Mouse (Mus musculus) cerebellum, adult (tissue): ENCODE results near the gene Hist1h2ab.
"Not testable (repeated sequence)": the region's sequence is repeated elsewhere in the genome, so short reads cannot be mapped to it uniquely, and the experiment has no call there.

Experiments
- ATAC-seq: cut with Nextera tagmentation; 2 replicates; pipeline ENCODE4 v1.9.2; 2017; ENCODE audit warnings: mild to moderate bottlenecking, moderate library complexity, mixed read lengths; ENCODE audit not compliant: insufficient number of reproducible peaks, low FRiP score, low TSS enrichment

Gene Hist1h2ab

DNA sequence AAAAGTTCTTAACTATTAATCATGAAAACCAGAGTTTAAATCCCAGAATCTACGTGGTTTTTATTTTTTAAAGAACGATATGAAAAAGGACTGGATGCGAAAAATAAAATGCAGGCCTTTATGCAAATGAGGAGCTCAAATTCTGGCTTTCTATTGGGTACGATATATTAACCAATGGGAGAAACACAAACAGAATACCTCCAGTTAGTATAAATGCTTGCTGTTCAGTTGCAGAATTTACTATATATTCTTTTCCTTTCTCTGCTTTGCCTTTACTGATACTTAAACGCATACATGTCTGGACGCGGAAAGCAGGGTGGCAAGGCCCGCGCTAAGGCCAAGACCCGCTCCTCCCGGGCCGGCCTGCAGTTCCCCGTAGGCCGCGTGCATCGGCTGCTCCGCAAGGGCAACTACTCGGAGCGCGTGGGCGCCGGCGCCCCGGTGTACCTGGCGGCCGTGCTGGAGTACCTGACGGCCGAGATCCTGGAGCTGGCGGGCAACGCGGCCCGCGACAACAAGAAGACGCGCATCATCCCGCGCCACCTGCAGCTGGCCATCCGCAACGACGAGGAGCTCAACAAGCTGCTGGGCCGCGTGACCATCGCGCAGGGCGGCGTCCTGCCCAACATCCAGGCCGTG is at the start of gene Hist1h2ab:
Gene Hist1h2ab (plus strand): TSS at position 288 of the 639 bp plus-strand sequence.
- not testable (repeated sequence) for ATAC-seq

- ATAC-seq: no peak
Measured at GRCm38 (mm10) chr13:23702220-23702619, 48.7 kb upstream of the Hist1h2ab start.

DNA sequence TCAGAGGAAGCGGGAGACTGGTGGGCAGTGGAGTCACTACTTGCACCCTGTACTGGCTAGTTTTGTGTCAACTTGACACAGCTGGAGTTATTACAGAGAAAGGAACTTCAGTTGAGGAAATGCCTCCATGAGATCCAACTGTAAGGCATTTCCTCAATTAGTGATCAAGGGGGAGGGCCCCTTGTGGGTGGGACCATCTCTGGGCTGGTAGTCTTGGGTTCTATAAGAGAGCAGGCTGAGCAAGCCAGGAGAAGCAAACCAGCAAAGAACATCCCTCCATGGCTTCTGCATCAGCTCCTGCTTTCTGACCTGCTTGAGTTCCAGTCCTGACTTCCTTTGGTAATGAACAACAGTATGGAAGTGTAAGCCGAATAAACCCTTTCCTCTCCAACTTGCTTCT is 48.1 kb upstream of the Hist1h2ab start:
- not testable (repeated sequence) for ATAC-seq

- ATAC-seq: no peak
Measured at GRCm38 (mm10) chr13:23705751-23706356, 45.1 kb upstream of the Hist1h2ab start.

- ATAC-seq: no peak
Measured at GRCm38 (mm10) chr13:23706771-23707170, 44.2 kb upstream of the Hist1h2ab start.

GRCm38 (mm10) chr13:23708041-23708440 is 42.9 kb upstream of the Hist1h2ab start:
- no peak for ATAC-seq

- no peak for ATAC-seq
Measured at GRCm38 (mm10) chr13:23708654-23709053, 42.3 kb upstream of the Hist1h2ab start.

DNA sequence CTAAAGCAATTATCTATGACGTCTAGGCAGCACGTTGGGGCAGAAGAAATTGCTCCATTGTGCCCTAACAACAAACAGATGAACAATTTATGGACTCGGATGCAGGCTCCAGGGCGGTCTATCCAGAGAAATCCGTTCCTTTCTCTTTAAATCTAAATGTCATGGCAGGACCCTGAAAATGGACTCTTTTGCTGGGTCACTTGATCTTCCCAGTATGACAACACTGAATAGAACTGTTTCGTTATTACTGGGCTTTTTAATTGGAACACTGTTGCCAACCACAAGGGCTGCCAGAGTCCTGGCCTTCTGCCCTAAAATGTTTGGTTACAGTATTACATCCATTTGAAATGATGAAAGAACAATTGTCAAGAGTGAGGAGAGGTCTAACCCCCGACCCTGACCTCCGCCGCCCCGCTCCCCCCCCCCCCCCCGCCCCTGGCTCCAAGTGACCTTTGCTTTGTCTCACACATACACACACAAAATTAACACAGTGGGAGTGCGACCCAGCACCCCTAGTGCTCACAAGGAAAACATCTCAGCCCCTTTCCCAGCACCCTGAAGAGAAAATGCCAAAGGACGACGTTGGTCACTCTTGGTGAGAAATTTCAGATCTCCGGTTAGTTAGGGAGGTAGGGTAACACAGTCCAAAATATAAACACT is 41.1 kb upstream of the Hist1h2ab start:
- no peak for ATAC-seq

GRCm38 (mm10) chr13:23710374-23711089 is 40.4 kb upstream of the Hist1h2ab start, which contains the start of gene Hfe:
Hfe (minus strand) TSS chr13:23710854.
- ATAC-seq: no peak

GRCm38 (mm10) chr13:23716261-23717042 is 34.5 kb upstream of the Hist1h2ab start:
- no peak for ATAC-seq

DNA sequence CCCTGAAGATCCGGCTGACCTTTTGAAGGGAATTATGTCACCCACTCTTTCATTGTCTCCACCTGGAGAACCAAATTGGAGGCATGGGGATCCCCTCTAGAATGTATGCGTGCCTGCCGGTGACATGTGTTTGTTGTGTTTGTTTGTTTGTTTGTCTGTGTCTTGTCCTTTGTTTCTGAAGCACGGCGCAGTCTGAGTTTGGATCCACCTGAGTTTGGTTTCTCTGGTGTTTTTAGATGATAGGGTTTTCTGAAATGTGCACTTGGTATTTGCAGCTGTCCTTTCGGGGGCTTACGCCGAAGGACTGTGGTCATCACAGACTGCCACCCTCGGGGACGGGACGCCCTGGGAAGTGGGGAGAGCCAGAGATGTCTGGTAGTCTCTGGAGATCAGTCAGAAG is 33.8 kb upstream of the Hist1h2ab start:
- no peak for ATAC-seq

DNA sequence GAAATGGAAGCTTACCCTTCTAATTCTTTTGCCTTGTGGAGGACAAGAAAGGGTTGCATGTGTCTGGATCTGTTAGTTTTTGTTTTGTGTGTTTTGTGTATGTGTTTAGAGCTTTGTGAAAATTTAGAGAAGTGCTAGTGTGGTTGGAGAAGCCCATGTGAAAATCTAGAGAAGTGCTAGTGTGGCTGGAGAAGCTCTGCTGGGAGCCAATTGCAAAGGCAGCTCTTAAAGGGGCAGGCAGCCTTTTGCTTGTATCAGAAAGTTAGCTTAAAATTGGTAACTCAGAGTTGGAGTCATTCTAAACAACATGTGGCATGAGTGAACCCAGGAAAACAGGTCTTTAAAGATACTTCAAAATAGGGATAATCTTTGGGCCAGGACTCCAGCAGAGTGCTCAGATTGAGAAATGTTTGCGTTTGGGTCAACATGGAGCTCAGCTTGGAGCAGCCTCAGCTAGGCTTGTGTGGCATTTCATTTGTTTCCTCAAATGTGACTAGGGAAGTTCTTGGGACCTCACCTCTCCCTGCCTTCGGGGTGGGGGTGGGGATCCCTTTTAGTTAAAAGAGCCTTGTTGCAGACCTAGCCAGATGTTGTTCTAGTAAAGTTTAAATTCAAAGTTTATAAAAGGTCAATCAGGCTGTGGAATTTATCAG is 33.2 kb upstream of the Hist1h2ab start:
- not testable (repeated sequence) for ATAC-seq

- ATAC-seq: no peak
Measured at GRCm38 (mm10) chr13:23724239-23724638, 26.7 kb upstream of the Hist1h2ab start.

DNA sequence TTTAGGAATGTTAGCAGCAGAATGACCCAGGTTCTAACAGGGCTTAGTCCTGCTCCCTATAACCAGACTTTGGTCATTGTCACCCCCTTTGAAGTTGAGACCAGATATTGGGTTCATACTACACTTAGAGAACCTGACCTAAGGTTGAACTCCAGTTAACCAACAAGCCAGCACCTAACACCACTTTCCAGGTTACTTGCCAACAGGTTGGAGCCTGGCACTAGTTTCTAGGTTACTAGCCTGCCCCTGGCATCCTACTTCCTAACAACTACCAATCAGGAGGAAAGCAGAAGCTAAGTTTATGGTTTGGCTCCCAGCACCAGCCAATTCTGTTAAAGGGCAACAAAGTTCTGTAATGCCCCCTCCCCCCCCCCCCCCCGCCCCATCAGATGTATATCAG is 25.7 kb upstream of the Hist1h2ab start:
- ATAC-seq: no peak

DNA sequence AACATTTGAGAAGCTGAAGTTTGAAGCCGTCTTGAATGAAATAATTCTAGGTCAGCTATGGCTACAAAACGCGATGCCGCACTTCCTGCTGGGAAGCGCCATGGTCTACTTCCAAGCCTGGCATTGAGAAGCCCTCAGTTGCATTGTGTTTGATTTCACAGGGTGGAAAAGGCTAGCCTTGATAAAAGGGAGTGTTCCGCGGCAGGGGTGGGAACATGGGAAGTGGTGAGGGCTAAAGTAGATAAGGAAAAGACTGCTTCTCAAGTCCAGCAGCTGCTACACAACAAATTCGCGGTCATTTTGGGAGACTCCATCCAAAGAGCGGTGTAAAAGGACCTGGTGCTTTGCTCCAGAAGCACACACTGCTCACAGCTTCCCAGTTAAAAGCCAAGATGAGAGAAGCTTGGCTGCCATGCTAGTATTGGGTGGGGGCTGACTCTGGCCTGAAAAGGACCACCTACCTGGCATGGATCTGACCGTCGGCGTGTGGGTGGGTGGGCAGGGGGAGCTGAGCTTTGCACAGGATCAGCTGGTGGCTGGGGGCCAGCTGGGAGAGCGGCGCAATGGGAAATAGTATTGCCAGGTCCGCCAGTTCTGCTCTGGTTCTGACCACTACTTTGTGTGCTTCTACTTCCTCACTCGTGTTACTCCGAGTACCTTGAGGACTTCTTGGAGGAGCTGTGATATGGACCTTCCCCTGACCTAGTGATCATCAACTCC is 22.3 kb upstream of the Hist1h2ab start:
- no peak for ATAC-seq

- no peak for ATAC-seq
Measured at GRCm38 (mm10) chr13:23729192-23729525, 21.8 kb upstream of the Hist1h2ab start.

DNA sequence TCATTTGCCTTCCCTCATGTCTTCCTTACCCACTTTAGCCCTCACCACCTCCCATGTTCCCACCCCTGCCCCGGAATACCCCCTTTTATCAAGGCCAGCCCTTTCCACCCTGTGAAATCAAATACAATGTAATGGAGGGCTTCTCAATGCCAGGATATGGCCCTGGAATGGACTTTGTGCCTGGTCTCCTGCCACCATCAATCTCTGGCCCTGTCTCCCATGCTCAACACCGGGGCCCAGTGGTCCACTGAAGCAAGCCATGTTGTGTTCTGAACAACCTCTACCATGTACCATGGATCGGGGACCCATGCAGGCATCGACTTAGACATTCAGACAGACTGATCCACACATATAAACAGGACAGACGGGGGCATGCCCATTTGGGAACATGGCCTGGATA is 21.2 kb upstream of the Hist1h2ab start:
- no peak for ATAC-seq

DNA sequence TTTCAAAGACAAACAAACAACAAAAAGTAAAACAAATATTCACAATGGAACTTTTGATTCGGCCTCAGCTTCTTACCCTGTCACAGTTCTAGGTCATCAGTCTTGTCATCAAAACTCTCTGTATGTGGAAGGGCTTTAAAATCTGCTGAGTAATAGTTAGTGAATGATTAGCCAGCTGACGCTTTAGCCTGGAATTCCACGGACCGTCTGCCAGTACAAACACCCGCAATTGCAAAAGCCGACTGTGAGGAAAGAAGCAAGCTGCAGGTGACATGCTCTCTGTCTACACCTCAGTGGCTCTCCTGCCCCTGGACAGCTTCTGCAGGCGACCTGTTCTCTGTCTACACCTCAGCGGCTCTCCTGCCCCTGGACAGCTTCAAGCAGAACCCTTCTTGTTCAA is 20.4 kb upstream of the Hist1h2ab start:
- no peak for ATAC-seq

GRCm38 (mm10) chr13:23732156-23732804 is 18.6 kb upstream of the Hist1h2ab start:
- ATAC-seq: 0 out of 2 replicates have a peak, but pooled peaks have one; percentile 45
